Mouse (Mus musculus) 3134 (cell line): ENCODE results near the gene Arfgap1.

Experiments
- DNase-seq: peaks from one replicate; pipeline ENCODE4 v3.0.0-alpha.2; 2011; ENCODE audit warnings: low spot score; ENCODE audit not compliant: insufficient read length; ENCODE audit errors: extremely low read depth

Arfgap1 gene

DNA sequence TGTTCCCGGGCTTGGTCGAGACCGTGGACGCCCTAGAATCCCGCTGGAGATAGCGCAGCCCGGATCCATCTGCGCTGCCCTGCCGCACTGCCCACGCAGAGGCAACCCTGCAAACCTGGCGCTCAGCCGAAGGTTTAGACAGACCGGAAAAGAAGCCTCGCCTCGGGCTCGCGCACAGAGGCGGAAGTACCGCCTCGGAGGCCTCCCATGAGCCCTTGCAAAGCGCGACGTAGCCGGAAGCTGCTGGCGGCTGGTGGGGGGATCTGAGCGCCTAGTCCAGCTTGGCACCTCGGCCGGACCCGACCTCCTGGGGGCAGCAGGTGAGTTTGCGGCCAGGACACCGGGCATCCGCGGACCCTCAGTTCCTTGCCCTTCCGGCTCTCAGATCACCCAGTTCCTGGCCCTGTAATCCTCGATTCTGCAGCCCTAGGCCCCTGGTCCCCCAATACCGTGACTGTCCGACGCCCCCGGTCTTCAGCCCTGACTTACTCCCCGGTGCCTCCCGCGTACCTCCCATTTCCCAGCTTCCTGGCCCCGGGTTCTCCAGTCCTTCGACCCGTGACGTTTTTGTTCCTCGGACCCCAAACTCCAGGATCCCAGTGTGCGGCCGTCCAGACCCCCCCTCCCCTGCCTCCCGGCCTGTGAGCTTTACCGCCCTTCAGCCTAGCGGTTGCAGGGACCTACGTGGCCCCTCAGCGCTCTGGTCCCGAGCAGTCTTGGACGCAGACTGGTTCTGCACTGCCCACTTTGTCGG, at the start of gene Arfgap1:
Gene Arfgap1, plus strand, starts transcription at position 216 of the 754 bp plus-strand sequence.
- DNase-seq, result peak; percentile 89

DNA sequence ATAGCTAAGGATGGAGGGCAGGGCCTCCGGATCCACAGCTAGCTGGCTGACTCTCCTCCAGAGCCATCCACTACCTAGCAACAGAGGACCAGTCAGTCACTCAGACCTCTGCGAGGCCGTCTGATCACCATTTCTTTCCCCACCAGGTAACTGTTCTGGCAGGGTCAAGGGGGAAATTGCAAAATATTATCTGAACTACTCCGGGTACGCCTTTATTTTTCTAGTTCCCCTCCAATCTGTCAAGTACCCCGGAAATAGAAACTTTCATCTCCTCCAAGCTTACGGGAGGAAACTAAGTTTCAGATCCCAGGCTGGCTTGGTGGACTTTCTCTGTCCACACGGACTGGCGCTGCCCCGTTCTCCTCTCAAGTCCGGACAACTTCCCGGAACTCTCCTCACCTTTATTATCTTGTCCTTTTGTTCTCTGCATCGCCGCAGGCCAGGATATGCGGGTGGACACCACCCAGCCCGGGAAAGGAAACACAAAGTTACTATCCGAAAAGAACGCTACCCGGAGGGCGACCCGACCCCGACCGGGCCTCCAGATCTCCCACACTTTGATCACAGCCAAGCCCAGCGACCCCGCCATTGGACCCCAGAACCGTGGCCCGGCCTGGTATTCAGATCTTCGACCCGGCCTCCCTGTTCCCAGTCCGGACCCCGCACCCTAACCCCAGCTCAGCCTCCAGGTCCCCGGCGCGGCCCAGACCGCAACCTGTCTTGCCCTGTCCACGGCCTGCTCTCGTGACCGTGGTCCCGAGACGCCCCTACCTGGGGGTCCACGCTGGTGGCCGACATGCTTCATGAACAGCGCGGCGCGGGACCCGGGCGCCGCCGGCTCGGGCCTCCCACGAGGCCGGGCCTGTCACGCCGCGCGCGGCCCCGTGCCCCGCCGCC, 46.9 kb upstream of the Arfgap1 start:
- peak; percentile 41 for DNase-seq

DNA sequence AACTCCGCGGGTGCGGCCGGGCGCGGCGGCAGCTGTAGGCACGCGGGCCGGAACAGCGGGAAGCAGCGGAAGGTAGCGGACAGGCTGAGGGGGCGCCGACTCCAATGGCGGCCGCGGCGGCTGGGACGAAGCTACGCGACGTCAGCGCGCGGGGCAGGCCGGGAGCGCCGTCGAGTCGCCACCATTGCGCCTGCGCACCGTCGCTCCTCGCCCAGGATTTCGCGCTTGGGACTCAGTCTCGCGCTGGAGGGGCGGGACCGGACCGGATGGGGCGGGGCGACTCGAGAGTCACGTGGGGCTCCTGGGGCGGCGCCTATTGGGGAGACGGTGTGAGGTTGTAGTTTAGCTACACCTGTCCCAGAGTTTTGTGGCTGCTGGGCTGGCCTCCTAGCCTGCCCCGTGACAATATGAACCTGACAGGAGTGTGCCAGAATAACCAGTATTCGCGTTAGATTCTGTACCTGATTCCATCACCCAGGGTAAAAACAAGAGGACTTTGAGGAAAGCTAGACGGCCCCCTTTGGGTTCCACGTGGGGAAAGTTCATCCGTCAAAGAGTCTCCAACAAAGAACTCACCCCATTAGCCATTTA, 46.1 kb upstream of the Arfgap1 start, which contains the start of gene Ythdf1:
Gene Ythdf1, minus strand, starts transcription at position 140 of the 591 bp plus-strand sequence.
- DNase-seq, result peak; percentile 93

DNA sequence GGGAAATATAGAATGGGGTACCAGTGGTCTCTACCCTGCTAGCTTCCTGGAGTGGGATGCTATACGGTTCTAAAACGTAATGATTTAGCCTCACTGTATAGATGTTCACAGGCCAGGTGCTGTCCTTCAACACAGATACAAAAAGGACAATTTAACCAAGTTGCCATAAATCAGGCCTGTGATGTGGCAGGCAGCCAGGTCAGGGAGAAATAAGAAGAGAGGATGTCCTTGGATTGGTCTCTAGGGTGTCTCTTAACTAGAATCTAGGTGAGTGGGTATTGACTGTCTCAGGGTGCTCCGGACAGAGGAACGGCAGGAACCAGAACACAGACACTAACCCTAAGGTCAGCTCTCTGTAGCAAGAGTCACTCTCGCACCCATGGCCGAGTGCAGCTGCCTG, 44.3 kb upstream of the Arfgap1 start:
- no peak for DNase-seq

DNA sequence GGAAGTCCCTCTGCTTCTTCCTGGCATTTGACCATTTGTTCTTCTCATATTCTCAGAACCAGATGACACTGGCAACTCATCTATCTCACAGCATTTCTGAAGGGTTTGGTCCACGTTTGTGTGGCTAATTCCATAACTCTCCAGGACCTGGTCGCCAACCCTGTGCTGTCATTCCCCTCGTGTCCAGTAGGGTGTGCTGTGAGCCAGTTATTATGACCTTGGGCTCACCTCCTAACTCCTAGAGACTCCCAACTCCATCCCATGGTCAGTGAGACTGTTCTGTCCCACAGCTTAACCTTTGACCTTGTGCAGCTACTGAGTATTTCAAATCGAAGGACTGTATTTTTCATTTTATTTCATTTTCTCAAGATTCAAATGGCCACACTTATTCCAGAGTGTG, 41.8 kb upstream of the Arfgap1 start:
- DNase-seq, result peak; percentile 24

DNA sequence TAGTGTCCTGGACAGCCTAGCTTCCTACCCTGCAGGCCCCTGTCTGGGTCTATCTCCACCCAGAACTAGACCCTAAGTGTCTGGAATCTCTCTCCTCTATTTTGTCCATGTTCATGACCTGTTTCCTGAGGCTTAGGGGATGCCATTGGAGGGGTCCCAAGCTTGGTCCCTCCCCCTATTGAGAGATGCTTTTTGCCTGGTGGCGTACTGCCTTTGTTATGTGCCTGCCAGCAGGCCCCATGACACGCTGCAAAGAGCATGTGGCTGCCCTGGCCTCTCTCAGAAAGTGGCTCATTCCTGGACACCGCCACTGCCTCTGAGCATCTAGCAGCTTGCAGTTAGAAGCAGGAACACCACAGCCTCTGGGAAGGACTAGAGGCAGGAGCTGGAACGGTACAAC, 38.3 kb upstream of the Arfgap1 start, which contains the start of gene Birc7:
Gene Birc7, plus strand, starts transcription at position 301 of the 400 bp plus-strand sequence.
- DNase-seq, result no peak

DNA sequence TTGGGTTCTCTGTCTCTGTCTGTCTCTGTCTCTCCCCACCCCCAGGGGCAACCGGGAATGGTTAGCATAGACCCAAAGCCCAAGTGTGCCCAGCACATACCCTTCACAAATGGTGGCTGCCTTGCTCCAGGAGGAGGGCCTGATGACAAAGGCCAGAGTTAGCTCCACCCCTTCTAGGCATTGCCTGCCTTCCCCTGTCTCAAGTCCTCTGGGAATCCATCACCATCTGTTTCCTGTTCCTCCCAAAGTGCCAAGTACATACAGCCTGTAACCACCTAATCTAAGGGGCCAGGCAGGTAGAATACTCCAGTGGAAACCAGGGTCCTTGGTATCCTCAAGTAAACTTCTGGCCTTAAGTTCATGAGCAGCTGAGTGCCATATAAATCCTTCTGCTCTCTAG, 34.6 kb upstream of the Arfgap1 start:
- DNase-seq, result no peak

DNA sequence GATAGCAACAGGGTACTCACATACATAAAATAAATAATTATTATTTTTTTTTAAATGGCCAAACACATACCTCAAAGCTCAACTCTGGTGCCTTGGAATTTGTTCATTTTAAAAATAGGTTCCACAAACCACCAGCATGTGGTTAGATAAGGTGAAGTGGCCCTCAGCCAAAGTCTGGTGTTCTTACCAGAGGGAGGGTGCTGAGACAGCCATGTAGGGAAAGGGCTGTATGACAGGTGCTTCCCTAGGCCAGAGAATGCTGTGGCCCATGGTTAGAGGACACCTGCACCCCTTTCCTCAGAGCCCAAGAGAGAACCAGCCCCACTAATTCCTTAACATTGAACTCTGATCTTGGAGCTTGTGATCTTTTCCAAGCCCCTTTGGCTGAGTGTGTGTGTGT, 26.8 kb upstream of the Arfgap1 start:
- no peak for DNase-seq

DNA sequence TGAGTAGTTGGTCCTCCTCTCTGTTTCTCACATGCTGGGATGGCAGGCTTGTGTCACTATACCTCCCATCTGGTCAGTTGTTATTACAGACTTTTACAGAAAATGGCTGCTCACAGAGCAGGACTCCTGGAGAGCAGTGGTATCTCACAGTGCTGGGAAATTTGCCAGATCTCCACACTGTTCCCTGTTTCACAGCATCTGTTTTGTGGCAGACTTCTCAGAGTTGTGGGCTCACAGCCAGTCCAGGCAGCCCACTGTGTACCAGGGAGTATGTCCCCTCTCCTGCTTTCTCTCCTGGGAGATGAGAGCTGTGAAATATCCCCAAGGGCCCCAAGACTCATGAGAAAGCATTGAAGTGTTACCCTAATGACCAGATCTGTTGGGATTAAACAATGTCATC, 25.2 kb upstream of the Arfgap1 start:
- DNase-seq, result no peak

DNA sequence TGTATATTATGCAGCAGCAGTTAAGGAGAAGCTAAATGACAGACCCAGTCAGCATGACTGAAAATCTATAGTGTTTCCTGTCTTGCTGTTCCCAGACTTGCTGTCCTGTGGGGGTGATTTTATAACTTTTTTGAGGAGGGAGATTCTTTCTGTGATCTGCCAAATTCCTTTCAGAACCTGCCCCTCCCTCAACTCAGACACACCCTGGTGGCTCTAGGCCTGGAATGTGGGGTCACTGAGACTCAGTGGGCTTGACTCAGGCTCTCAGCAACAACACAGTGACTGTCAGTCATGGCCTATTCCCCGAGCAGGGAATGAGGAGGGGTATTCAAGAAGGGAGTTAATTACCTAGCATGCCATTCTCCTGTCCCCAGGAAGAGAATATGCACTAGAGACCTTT, 17.1 kb upstream of the Arfgap1 start:
- no peak for DNase-seq

DNA sequence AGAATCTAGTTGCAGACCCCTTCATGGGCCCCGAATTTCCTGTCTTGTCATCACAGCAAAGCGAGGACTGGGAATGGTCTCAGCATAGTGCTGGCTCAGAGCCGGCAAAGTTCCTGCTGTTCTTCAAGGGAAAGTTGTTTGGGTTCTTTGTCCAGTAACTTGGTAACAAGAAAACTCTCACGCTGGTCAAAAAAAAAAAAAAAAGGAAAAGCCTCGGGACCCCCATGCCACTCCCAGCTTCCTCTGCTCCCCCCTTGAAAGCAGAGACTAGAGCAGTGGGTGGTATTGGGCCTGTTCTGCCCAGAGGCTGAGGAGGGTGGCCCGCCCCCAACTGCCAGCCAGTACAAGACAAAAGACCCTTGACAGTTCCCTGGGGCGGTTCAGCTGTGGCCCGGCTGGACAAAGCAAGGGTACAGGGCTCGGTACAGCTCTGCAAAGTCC, 14.3 kb upstream of the Arfgap1 start:
- DNase-seq, result no peak

DNA sequence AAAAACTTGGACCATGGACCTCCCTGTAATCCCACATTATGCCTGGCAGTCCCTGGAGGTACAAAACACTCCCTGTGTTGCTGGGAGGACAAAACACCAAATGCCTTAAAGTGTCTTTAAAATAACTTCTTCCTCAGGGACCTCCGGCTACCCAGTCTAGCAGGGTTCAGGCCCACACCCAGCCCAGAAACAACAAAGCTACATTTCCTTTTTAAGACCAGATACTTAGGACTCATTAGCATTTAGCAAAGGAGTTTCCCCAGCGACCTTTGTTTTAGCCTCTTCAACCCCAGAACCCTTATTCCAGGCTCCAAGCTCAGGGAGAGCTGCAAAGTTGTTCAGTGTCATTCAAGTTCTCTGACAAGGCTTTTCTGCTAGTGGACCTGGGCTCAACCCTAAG, 13.4 kb upstream of the Arfgap1 start:
- DNase-seq, result no peak

DNA sequence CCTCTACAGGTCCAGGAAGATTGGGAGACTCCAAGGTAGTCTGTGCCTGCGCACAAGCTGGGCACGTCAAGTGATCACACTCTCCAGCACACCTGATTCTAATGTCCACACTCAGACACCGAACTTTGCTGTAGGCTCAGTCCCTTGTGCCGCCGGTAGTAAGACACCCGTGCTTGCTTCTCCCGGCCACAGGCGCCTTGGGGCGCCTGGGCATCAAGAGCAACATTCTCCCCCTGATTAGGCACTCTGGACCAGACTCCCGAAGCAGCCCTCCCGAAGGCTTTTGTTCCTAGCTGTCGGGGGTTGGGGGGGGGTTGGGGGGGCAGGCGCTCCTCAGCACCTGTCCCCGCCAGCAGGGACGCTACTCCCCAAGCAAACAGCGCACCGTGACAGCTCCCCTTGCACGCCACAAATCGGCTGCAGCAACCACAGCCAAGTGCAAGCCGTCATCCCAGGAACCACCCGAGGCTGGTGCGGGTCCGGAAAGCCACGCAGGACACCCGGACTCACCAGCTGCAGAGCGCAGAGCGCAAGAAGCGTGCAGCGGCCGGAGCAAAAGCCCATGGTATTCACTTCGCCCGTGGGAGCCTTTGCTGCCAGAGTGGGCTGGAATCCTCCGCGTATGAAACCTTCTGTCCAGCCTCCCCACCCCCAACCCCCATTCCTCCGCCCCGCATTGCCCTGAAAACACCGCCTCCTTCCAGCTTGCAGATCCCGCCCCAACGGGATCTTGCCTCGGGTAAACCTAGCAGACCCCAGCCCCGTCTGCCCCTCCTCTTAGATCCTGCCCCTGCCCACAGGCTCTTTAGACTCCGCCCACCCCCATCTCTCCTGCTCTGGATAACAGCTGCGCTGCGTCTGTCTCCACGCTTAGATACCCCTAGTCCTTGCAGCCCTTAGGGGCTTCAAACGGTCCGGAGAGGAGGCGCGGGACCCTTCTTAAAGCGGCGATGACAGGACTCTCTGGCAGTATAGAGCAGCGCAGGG, 12.7 kb upstream of the Arfgap1 start, which contains the start of gene Nkain4:
Gene Nkain4, minus strand, starts transcription at position 639 of the 987 bp plus-strand sequence.
- no peak for DNase-seq

DNA sequence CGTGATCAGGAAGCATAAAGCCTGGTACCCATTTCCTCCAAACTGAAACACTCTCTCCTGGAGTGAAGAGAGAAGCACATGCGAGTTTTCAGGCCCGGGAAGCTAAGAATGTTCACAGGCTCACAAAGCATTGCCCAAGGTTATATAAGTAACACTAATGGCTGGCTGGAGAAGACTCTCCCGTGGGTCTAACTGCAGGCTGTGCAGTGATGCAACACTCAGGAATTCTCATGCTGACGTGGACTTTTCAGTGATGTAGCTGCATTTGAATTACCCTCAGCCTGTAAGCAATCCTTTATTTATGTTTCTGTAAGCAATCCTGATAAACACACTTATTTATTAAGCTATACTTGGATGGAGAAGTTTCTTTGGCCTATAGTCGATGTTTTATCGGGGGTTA, 7.4 kb upstream of the Arfgap1 start:
- DNase-seq, result no peak

DNA sequence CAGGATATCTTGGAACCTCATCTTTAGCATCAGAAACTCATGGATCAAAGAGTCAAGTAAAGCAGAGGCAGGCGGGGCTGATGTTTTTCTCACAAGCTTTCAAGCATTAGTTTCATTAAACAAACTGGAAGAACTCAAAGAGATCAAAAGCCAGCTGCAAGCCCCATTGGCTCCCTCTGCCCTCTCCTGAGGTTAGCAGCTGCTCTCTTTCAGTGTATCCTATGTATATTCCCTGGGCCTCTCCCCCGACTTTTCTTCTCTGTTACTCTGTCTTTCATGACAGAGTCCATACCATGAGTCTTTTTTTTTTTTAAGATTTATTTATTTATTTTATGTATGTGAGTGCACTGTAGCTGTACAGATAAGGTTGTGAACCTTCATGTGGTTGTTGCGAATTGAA, 6.8 kb upstream of the Arfgap1 start:
- no peak for DNase-seq

DNA sequence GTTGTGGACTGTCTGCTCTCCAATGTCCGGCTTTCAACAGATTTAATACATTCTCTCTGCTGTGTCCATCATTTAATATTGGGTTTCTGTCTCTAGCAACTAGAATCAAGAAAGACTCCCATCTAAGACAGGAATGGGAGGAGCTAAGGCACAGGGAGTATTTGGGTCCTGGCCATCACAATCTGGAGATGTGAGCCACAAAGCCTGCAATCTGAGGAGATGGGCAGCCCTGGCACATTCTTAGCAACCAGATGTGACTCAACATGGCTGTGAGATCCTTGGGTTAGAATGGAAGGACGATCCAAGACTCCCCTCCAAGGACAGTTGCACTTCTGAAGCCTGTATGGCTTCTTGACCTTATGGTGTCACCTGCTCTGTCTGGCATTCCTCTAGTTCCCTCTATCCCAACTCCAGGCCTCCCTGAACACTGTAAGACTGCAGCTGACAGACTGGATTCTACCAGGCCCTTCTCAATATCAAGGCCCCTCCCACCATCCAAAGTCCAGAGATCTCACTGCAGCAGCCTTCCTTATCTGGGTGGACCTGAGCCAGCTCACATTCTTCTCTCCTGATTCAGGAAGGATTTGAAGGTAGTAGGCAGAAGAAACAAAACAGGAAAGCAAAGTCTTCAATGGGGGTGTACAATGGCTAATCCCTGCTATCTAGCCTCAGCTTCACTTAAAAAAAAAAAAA, 4.3 kb upstream of the Arfgap1 start:
- DNase-seq, result no peak

DNA sequence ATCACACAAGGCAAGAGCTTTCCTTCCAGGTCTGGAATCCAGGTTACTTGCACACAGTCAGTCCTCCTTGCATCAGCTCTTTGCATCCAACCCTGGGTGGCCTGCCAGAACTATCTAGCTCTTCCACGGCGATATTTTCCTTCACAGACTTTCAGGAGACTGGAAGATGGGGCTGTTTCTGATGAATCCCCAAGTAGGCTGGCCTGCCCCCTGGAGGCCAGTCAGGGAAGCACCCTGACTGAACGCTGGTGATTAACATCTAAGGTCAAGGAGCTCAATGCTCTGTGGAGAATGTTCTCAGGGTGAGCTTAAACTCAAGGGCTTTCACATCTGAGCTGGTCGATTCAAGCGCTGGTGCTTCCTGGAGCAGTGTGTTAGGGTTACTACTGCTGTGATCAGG, 3.1 kb upstream of the Arfgap1 start:
- DNase-seq, result peak; percentile 53

DNA sequence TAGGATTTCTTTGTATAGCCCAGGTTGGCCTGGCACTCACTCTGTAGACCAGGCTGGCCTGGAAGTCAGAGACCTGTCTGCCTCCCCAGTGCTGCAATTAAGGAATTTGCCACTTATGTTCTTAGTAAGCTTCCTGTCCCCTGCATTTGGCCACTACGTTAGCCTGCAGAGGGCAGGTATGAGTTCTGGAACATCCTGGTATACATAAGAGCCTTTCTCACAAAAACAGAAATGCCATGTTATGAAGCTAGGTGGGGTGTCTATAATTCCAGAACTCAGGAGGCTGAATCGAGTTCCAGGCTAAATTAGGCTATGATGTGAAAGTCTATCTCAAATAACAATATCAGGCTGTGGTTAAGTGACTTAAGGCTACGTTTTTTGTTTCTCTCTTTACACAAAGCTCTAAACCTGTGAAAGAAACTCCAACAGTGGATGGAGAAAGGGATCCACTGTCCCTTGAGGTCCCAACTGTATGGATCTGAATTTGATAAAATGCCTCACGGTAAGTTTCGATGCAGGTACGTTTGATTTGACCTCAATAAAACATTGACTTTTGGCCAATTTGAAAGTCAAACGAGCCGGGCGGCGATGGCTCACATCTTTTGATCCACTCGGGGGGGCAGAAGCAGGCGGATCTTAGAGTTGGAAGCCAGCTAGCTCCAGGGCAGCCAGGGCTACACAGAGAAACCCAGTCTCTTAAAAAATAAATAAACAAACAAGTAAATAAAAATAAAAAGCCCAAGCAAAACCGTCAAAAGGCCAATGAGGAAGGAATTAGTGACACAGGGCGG, 738 bp upstream of the Arfgap1 start:
- peak; percentile 46 for DNase-seq

DNA sequence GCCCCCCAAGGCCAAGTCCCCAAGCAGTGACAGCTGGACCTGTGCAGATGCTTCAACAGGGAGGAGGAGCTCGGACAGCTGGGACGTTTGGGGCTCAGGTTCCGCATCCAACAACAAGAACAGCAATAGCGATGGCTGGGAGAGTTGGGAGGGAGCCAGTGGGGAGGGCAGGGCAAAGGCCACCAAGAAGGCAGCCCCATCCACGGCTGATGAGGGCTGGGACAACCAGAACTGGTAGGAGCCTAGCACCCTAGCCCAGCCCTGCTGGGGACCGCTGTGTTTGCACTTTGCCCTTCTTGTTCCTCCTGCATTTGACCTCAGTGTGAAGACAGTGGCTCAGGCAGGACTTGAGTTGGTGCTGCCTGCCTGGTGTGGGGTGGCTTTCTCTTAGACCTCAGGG, 14.1 kb downstream of the Arfgap1 start:
- no peak for DNase-seq
